Mouse (Mus musculus) cerebellum, adult 2 months (tissue): ENCODE measurements around the gene Espn. TPM values are rescaled to one million over a fixed set of nuclear protein-coding genes. Genes with fewer than 3 reads are reported as not detected.
A peak's percentile ranks its signal among the peaks of the same experiment; 100 is the strongest.

Source experiments
- DNase-seq, 2 experiments: peaks; one replicate each; pipeline ENCODE4 v3.0.0; 2021
- H3K27ac ChIP-seq: fragments of 200-500 bp; 2 replicates; pipeline ENCODE4 v1.5.1; 2012; ENCODE audit warnings: low read length, control low read depth, inconsistent platforms; ENCODE audit not compliant: insufficient read depth
- H3K27me3 ChIP-seq: fragments of 200-500 bp; 2 replicates; pipeline ENCODE4 v1.6.1; 2012; ENCODE audit warnings: inconsistent platforms, mild to moderate bottlenecking, low read length, moderate library complexity; ENCODE audit not compliant: control insufficient read depth, insufficient read depth
- H3K4me1 ChIP-seq: fragments of 200-500 bp; 2 replicates; pipeline ENCODE4 v1.6.1; 2011; ENCODE audit warnings: low read length; ENCODE audit not compliant: control insufficient read depth, insufficient read depth
- H3K4me3 ChIP-seq: fragments of 200-500 bp; replicated peaks from 2 replicates; pipeline ENCODE3; 2011; ENCODE audit warnings: mild to moderate bottlenecking, low read depth, low read length, control low read depth; ENCODE audit not compliant: insufficient read depth
- CTCF ChIP-seq: fragments of 200-500 bp; IDR thresholded peaks from 2 replicates; pipeline ENCODE4 v1.5.1; 2011; ENCODE audit warnings: low read depth, mild to moderate bottlenecking, control low read depth, low read length, moderate library complexity, borderline replicate concordance; ENCODE audit not compliant: insufficient read depth
- POLR2A ChIP-seq: fragments of 200-500 bp; IDR thresholded peaks from 2 replicates; pipeline ENCODE4 v1.6.1; 2011; ENCODE audit warnings: low read length, control low read depth, borderline replicate concordance; ENCODE audit not compliant: insufficient read depth
- WGBS: fragments of 180-500 bp; shearing (Covaris S2); methylation state at CpG from one replicate; pipeline ENCODE4 v1.1.7; 2018; 5-methylcytosine and 5-hydroxymethylcytosine counted together
- polyA plus RNA-seq: library from polyadenylated mRNA; depleted of rRNA; stranded (reverse); fragments of >200 nt; gene quantifications from 2 replicates; pipeline ENCODE4 v1.2.3, GENCODE M21; 2012

Espn gene
- polyA plus RNA-seq, 1 experiment = 7.1 TPM

DNA sequence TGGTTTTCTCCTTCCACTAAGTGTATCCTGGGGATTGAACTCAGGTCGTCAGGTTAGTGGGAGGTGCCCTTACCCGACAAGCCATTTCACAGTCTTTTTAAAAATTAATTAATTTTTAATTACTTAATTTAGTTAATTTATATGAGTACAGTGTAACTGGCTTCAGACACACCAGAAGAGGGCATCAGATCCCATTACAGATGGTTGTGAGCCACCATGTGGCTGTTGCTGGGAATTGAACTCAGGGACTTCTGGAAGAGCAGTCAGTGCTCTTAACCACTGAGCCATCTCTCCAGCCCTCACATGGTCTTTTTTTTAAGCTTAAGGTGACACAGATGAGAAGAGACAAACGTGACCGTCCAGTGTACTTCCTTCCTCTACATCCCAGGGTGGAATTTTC is 2.8 kb upstream of the Espn start:
- WGBS = 82% methylated on average over 4 of the region's 4 CpGs
- TF ChIP-seq POLR2A = no peak
- no peak for TF ChIP-seq CTCF
- no peak for DNase-seq
- Histone ChIP-seq H3K4me1 (no peaks in the 10 kb centered on the region), H3K27ac (no peak overlapping the region), H3K4me3 (no peak overlapping the region), H3K27me3 (peaks cover 4% of the 10 kb centered on the region; the same call in 1 of the 2 replicates)

- H3K27ac ChIP-seq = no peak overlapping the region
- TF ChIP-seq CTCF = peak; percentile 78; the same call in 1 of the 2 replicates
- TF ChIP-seq POLR2A = no peak
- no peak overlapping the region for H3K4me3 ChIP-seq
- 4% methylated on average over 23 of the region's 23 CpGs for WGBS
- H3K4me1 ChIP-seq = no peaks in the 10 kb centered on the region
- peak; percentile 35 to 67 for DNase-seq
- peaks cover 4% of the 10 kb centered on the region; the same call in 1 of the 2 replicates for H3K27me3 ChIP-seq
Observed at GRCm38 (mm10) chr4:152153771-152154177, 1.6 kb upstream of the Espn start.

DNA sequence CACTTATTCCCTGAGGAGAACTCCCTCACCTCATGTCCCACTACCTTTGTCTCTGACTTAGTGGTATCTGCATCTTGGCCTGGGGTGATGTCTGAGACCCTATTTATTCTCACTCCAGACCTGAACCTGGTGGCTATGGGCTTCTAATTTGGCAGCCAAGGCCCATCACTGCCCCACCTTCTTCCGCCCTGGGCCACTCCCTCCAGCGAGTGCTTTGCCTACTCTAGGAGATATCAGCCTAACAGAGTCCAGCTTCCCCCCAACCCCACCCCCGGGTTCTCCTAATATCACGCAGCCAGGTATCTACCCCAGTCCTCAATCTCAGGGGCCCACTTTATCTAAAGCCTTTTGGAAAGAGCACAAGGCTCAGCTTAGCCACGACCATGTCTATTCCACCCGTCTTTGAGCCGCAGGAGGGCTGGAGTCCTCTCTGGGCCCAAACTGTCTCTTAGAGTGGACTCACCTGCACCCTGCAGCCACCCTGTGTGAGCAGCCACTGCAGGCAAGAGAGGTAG is 663 bp downstream of the Espn start:
- DNase-seq = no peak
- Histone ChIP-seq H3K27ac (no peak overlapping the region), H3K4me3 (no peak overlapping the region), H3K4me1 (no peaks in the 10 kb centered on the region), H3K27me3 (peaks cover 3% of the 10 kb centered on the region; the same call in 1 of the 2 replicates)
- WGBS = 51% methylated on average over 7 of the region's 7 CpGs
- no peak for TF ChIP-seq CTCF
- TF ChIP-seq POLR2A = no peak

DNA sequence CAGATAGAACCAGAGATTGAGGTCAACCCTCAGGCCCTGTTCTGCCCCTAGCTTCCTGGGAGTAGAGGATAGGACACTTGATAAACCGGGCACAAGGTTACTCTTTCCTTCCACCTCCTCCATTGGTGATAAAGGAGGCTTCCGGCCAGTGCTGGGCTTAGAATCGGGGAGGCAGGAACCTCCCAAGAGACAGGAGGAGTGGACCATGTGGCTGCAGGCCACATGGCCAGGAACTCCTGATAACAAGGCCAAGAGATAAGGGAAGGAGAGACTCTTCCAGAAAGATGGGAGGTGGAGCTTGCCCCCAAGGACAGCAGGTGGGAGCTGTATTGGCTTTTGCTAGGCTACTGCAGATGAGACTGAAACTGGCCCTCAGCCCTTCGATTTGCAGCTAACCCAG is 1.6 kb downstream of the Espn start:
- H3K4me3 ChIP-seq = no peak overlapping the region
- no peak for DNase-seq
- H3K4me1 ChIP-seq = no peaks in the 10 kb centered on the region
- 72% methylated on average over 4 of the region's 4 CpGs for WGBS
- no peak overlapping the region for H3K27ac ChIP-seq
- peaks cover 3% of the 10 kb centered on the region; the same call in 1 of the 2 replicates for H3K27me3 ChIP-seq
- TF ChIP-seq POLR2A (no peak), CTCF (no peak)

DNA sequence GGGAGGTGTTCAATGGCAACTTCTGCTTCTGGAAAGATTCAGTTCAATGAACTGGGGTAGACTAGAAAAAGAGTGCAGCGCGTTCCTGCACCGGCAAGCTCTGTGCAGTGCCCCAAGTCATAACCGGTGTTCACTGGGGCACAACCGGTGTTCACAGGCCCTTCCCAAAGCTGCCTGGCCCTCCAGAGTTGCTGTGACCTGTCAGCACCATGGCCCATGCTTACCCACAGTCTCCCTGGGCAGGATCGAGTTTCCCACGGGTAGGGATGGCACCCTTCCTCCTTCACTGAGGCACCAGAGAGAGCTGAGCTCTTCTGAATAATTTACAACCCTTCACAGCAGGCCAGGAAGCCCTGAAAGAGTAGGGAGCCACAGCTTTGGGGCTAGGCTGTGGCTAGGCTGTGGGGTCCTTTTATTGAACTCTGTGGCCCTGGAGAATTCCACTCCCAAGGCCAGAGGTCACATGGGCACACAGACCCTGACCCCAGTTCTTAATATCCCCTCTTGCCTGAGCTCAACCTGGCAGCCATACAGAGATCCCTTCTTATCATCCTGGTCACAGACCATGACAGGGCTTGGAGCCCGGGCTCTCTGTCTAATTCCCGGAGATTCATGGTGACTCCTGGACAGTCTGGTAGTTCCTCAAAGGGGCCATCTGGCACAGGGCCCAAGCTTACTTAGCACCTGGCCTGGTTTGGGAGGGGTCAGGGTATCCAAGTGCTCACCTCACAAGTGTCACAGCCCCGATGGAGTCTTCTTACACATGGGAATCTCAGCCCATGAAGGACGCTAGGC is 5.9 kb downstream of the Espn start:
- Histone ChIP-seq H3K27me3 (no peaks in the 10 kb centered on the region; the same call in 1 of the 2 replicates), H3K4me1 (no peaks in the 10 kb centered on the region), H3K4me3 (no peak overlapping the region), H3K27ac (no peak overlapping the region)
- WGBS = 62% methylated on average over 11 of the region's 11 CpGs
- no peak for TF ChIP-seq CTCF
- TF ChIP-seq POLR2A = no peak
- no peak for DNase-seq

GRCm38 (mm10) chr4:152145473-152145872 is 6.7 kb downstream of the Espn start:
- no peak for DNase-seq
- Histone ChIP-seq H3K4me3 (no peak overlapping the region), H3K4me1 (no peaks in the 10 kb centered on the region), H3K27me3 (no peaks in the 10 kb centered on the region), H3K27ac (no peak overlapping the region)
- 58% methylated on average over 10 of the region's 10 CpGs for WGBS
- TF ChIP-seq CTCF (no peak), POLR2A (no peak)

- no peaks in the 10 kb centered on the region for H3K27me3 ChIP-seq
- peaks cover 3% of the 10 kb centered on the region for H3K4me1 ChIP-seq
- H3K27ac ChIP-seq = no peak overlapping the region
- WGBS = 68% methylated on average over 1 of the region's 1 CpGs
- no peak for TF ChIP-seq POLR2A
- TF ChIP-seq CTCF = no peak
- H3K4me3 ChIP-seq = no peak overlapping the region
- no peak for DNase-seq
Observed at GRCm38 (mm10) chr4:152143632-152144031, 8.5 kb downstream of the Espn start.

- 28% methylated on average over 8 of the region's 8 CpGs for WGBS
- no peak overlapping the region for H3K27ac ChIP-seq
Observed at GRCm38 (mm10) chr4:152141521-152142135, 10.5 kb downstream of the Espn start.

More at GRCm38 (mm10) chr4:152141521-152142135, 10.5 kb downstream of the Espn start:
- peaks cover 3% of the 10 kb centered on the region for H3K4me1 ChIP-seq
- DNase-seq = no peak
- H3K27me3 ChIP-seq = no peaks in the 10 kb centered on the region
- TF ChIP-seq CTCF (no peak), POLR2A (no peak)
- H3K4me3 ChIP-seq = no peak overlapping the region
